Mouse (Mus musculus): ENCODE measurements around the gene Ankrd55.

GRCm38 (mm10) chr13:112354958-112355357, 66.7 kb downstream of the Ankrd55 start:
- TF ChIP-seq CTCF (IDR thresholded peaks at IDR 0.05; ENCODE audit: borderline replicate concordance, insufficient read depth, low read length), result no peak
- no peak for TF ChIP-seq POLR2A (IDR thresholded peaks at IDR 0.05; ENCODE audit: low read depth, low read length)

Measured in embryonic fibroblast, embryonic 13.5 days (primary cell).